Mouse (Mus musculus): ENCODE measurements around the gene Gna11. TPM values are rescaled to one million over a fixed set of nuclear protein-coding genes. Genes with fewer than 3 reads are reported as not detected.
A peak's percentile ranks its signal among the peaks of the same experiment; 100 is the strongest.

The Gna11 gene
- polyA plus RNA-seq, 1 experiment: 7.3 TPM

GRCm38 (mm10) chr10:81568381-81569191 lies 23.6 kb upstream of the Gna11 start:
- Histone ChIP-seq H3K9me3 (no peaks in the 10 kb centered on the region), H3K4me1 (peaks cover 78% of the 10 kb centered on the region), H3K27me3 (replicated peaks) (peaks cover 14% of the 10 kb centered on the region), H3K4me3 (replicated peaks) (peak overlapping the region; percentile 65), H3K36me3 (replicated peaks; ENCODE audit: low read length) (peaks cover 42% of the 10 kb centered on the region)
- TF ChIP-seq GATA1 (IDR thresholded peaks at IDR 0.05; ENCODE audit: borderline replicate concordance, low read length): no peak
- no peak for TF ChIP-seq FLI1 (IDR thresholded peaks at IDR 0.05; ENCODE audit: low read length)

GRCm38 (mm10) chr10:81565257-81566228 lies 20.6 kb upstream of the Gna11 start:
- Histone ChIP-seq H3K4me3 (replicated peaks) (no peak overlapping the region), H3K27me3 (replicated peaks) (no peaks in the 10 kb centered on the region), H3K36me3 (replicated peaks; ENCODE audit: low read length) (peaks cover 68% of the 10 kb centered on the region), H3K9me3 (no peaks in the 10 kb centered on the region), H3K4me1 (peaks cover 84% of the 10 kb centered on the region)
- TF ChIP-seq GATA1 (IDR thresholded peaks at IDR 0.05; ENCODE audit: borderline replicate concordance, low read length) (no peak), FLI1 (IDR thresholded peaks at IDR 0.05; ENCODE audit: low read length) (no peak)

- TF ChIP-seq FLI1 (IDR thresholded peaks at IDR 0.05; ENCODE audit: low read length): no peak
- no peak for TF ChIP-seq GATA1 (IDR thresholded peaks at IDR 0.05; ENCODE audit: borderline replicate concordance, low read length)
- no peak overlapping the region for H3K4me3 ChIP-seq (replicated peaks)
- no peaks in the 10 kb centered on the region for H3K27me3 ChIP-seq (replicated peaks)
- peaks cover 76% of the 10 kb centered on the region for H3K4me1 ChIP-seq
- H3K36me3 ChIP-seq (replicated peaks; ENCODE audit: low read length): peaks cover 68% of the 10 kb centered on the region
- H3K9me3 ChIP-seq: no peaks in the 10 kb centered on the region
Measured at GRCm38 (mm10) chr10:81564734-81565133, 19.7 kb upstream of the Gna11 start.

GRCm38 (mm10) chr10:81564216-81564615 lies 19.2 kb upstream of the Gna11 start:
- H3K36me3 ChIP-seq (replicated peaks; ENCODE audit: low read length): peaks cover 68% of the 10 kb centered on the region
- H3K4me1 ChIP-seq: peaks cover 71% of the 10 kb centered on the region
- TF ChIP-seq FLI1 (IDR thresholded peaks at IDR 0.05; ENCODE audit: low read length) (no peak), GATA1 (IDR thresholded peaks at IDR 0.05; ENCODE audit: borderline replicate concordance, low read length) (no peak)
- no peaks in the 10 kb centered on the region for H3K9me3 ChIP-seq
- H3K4me3 ChIP-seq (replicated peaks): no peak overlapping the region
- H3K27me3 ChIP-seq (replicated peaks): no peaks in the 10 kb centered on the region

GRCm38 (mm10) chr10:81563481-81563880 lies 18.5 kb upstream of the Gna11 start:
- peaks cover 68% of the 10 kb centered on the region for H3K36me3 ChIP-seq (replicated peaks; ENCODE audit: low read length)
- H3K27me3 ChIP-seq (replicated peaks): no peaks in the 10 kb centered on the region
- TF ChIP-seq GATA1 (IDR thresholded peaks at IDR 0.05; ENCODE audit: borderline replicate concordance, low read length) (no peak), FLI1 (IDR thresholded peaks at IDR 0.05; ENCODE audit: low read length) (no peak)
- H3K4me1 ChIP-seq: peaks cover 70% of the 10 kb centered on the region
- H3K4me3 ChIP-seq (replicated peaks): no peak overlapping the region
- no peaks in the 10 kb centered on the region for H3K9me3 ChIP-seq

GRCm38 (mm10) chr10:81562411-81562810 lies 17.4 kb upstream of the Gna11 start:
- TF ChIP-seq FLI1 (IDR thresholded peaks at IDR 0.05; ENCODE audit: low read length) (no peak), GATA1 (IDR thresholded peaks at IDR 0.05; ENCODE audit: borderline replicate concordance, low read length) (no peak)
- Histone ChIP-seq H3K9me3 (no peaks in the 10 kb centered on the region), H3K36me3 (replicated peaks; ENCODE audit: low read length) (peaks cover 64% of the 10 kb centered on the region), H3K4me3 (replicated peaks) (peak overlapping the region; percentile 46), H3K27me3 (replicated peaks) (no peaks in the 10 kb centered on the region), H3K4me1 (peaks cover 68% of the 10 kb centered on the region)

GRCm38 (mm10) chr10:81560719-81561459 lies 15.9 kb upstream of the Gna11 start:
- Histone ChIP-seq H3K27me3 (replicated peaks) (no peaks in the 10 kb centered on the region), H3K36me3 (replicated peaks; ENCODE audit: low read length) (peaks cover 49% of the 10 kb centered on the region), H3K4me3 (replicated peaks) (peak overlapping the region; percentile 99), H3K4me1 (peaks cover 64% of the 10 kb centered on the region), H3K9me3 (no peaks in the 10 kb centered on the region)
- TF ChIP-seq FLI1 (IDR thresholded peaks at IDR 0.05; ENCODE audit: low read length): no peak
- TF ChIP-seq GATA1 (IDR thresholded peaks at IDR 0.05; ENCODE audit: borderline replicate concordance, low read length): no peak

- H3K4me3 ChIP-seq (replicated peaks): peak overlapping the region; percentile 99
- H3K36me3 ChIP-seq (replicated peaks; ENCODE audit: low read length): peaks cover 39% of the 10 kb centered on the region
- TF ChIP-seq FLI1 (IDR thresholded peaks at IDR 0.05; ENCODE audit: low read length): no peak
- TF ChIP-seq GATA1 (IDR thresholded peaks at IDR 0.05; ENCODE audit: borderline replicate concordance, low read length): no peak
- H3K9me3 ChIP-seq: no peaks in the 10 kb centered on the region
- H3K27me3 ChIP-seq (replicated peaks): no peaks in the 10 kb centered on the region
- H3K4me1 ChIP-seq: peaks cover 55% of the 10 kb centered on the region
Measured at GRCm38 (mm10) chr10:81559627-81560539, 14.9 kb upstream of the Gna11 start.

Measured in megakaryocyte, embryonic 14.5 days (primary cell).